Mouse (Mus musculus) heart, postnatal 0 days (tissue): ENCODE measurements at regions not wholly inside any gene's neighbourhood (a gene's known extent, or its start where the extent isn't known, plus 50 kb on each side); places are given as distances from the start of the nearest gene placed in this dataset.

ENCODE experiments used
- CTCF ChIP-seq: IDR thresholded peaks from 2 replicates; pipeline ENCODE4 v1.5.1; 2016; ENCODE audit warnings: antibody characterized with exemption, control low read depth, low read depth
- EP300 ChIP-seq: IDR thresholded peaks from 2 replicates; pipeline ENCODE4 v1.6.1; 2016; ENCODE audit warnings: antibody characterized with exemption, low read depth

DNA sequence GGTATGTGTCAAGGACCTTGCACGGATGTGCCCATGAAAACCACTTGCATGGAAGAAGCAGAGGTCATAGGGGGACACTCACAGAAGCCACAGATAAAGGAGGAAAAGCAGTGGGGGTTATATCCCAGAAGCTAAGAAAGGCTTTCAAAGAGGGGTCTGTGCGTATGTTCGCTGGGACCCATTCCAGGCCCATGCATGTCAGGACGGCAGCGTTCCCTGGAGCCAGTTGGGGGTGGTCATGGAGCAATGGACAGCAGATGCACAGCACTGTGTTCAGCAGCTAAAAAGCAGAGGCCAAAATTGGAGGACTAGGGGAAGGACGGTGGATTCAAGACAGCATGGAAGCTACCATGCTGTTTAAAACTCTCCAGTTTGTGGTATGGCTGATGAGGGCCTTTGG lies 52.4 kb upstream of the Lhx8 start:
- TF ChIP-seq CTCF (no peak), EP300 (no peak)
